Mouse (Mus musculus) lung, adult 18-20 months (tissue): ENCODE results near the gene Meltf.
"Not testable (repeated sequence)": the region's sequence is repeated elsewhere in the genome, so short reads cannot be mapped to it uniquely, and the experiment has no call there.

Source experiments
- DNase-seq, 2 experiments: peaks; one replicate each; pipeline ENCODE4 v3.0.0; 2022; ENCODE audit warnings: mixed read lengths in 2 of 2

Gene Meltf

GRCm38 (mm10) chr16:31935091-31935979 lies 56.7 kb downstream of the Meltf start:
- no peak for DNase-seq

GRCm38 (mm10) chr16:31936568-31936967 lies 58.0 kb downstream of the Meltf start:
- DNase-seq: no peak

GRCm38 (mm10) chr16:31938856-31939255 lies 60.2 kb downstream of the Meltf start:
- no peak for DNase-seq

- no peak for DNase-seq
These were observed 62.0 kb downstream of the Meltf start for GRCm38 (mm10) chr16:31940586-31940985.

GRCm38 (mm10) chr16:31943980-31944379 lies 65.4 kb downstream of the Meltf start:
- peak; percentile 62 to 68 for DNase-seq

- no peak for DNase-seq
These were observed 66.2 kb downstream of the Meltf start for GRCm38 (mm10) chr16:31944698-31945255.

- no peak for DNase-seq
These were observed 66.8 kb downstream of the Meltf start for GRCm38 (mm10) chr16:31945372-31945771.

GRCm38 (mm10) chr16:31945986-31946385 lies 67.4 kb downstream of the Meltf start:
- not testable (repeated sequence) for DNase-seq

GRCm38 (mm10) chr16:31947333-31947732 lies 68.7 kb downstream of the Meltf start:
- DNase-seq: no peak

- DNase-seq: no peak
These were observed 69.3 kb downstream of the Meltf start for GRCm38 (mm10) chr16:31947901-31948316.

GRCm38 (mm10) chr16:31948345-31948774 lies 69.8 kb downstream of the Meltf start, which contains the start of the genes 0610012G03Rik and Ncbp2:
Gene 0610012G03Rik (minus strand): TSS chr16:31948494.
Gene Ncbp2 (plus strand): TSS chr16:31948513.
- DNase-seq: peak; percentile 94 to 95
